Comparison of ENCODE assay signal across 9 mouse cellular contexts in the genomic region with DNA sequence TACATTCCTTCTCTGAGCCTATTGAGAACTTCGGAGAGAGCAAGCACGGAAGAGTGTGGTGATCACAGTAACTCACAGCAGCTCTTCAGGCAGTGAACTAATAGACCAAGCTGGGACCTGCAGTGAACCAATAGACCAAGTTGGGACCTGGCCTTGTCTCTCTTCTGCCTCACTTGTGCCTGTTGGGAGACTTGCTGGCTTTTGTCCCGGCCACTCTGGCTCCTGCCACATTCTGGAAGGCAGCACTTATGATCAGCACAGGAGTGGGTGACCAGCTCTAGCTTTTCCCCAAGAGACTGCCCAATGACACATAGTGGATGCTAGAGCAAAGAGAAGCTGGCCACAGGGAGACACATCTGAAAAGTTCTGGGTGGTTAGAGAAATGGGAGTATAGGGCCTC.
"Had no signal": no experiment of that assay in that cellular context is flagged by ENCODE, and none has a peak within 500 bp of the region (broad histone marks: within the 10 kb centered on the region; RNA-seq: fewer than 3 reads in every experiment).

No protein-coding gene starts in this region.

- ATAC-seq: liver, embryonic 12.5 days; midbrain, embryonic 15.5 days had no signal

- DNase-seq: kidney, adult 9 months; kidney, postnatal 14 days; lung, embryonic 14.5 days; lung, postnatal 10 days; lung, postnatal 4 days; retina, postnatal 1 day; thymus, postnatal 36 days had no signal
